Mouse (Mus musculus) heart, postnatal 0 days (tissue): ENCODE measurements around the gene Rpn1. TPM values are rescaled to one million over a fixed set of nuclear protein-coding genes. Genes with fewer than 3 reads are reported as not detected.

Experiments used
- ATAC-seq: fragments of 200-750 bp; cut with Nextera tagmentation; 2 replicates; pipeline ENCODE4 v1.8.0; 2017; ENCODE audit warnings: low read depth, moderate number of reproducible peaks, moderate library complexity; ENCODE audit not compliant: insufficient read depth
- DNase-seq: peaks from one replicate; pipeline ENCODE4 v3.0.0-alpha.2; 2016; ENCODE audit warnings: low spot score
- H3K27ac ChIP-seq: fragments of 300-500 bp; sonication (generic); 2 replicates; pipeline ENCODE4 v1.5.1; 2014; ENCODE audit warnings: low read depth, mild to moderate bottlenecking
- H3K27me3 ChIP-seq: fragments of 300-500 bp; sonication (generic); 2 replicates; pipeline ENCODE4 v1.6.1; 2014; ENCODE audit warnings: low read length, mixed read lengths; ENCODE audit not compliant: control insufficient read depth, insufficient read depth
- H3K36me3 ChIP-seq: fragments of 300-500 bp; sonication (generic); replicated peaks from 2 replicates; pipeline ENCODE4 v1.6.1; 2014; ENCODE audit warnings: low read length, mixed read lengths; ENCODE audit not compliant: control insufficient read depth, insufficient read depth
- H3K4me1 ChIP-seq: fragments of 300-500 bp; sonication (generic); 2 replicates; pipeline ENCODE4 v1.6.1; 2014; ENCODE audit warnings: antibody characterized with exemption; ENCODE audit not compliant: control insufficient read depth, insufficient read depth
- H3K4me2 ChIP-seq: fragments of 300-500 bp; sonication (generic); 2 replicates; pipeline ENCODE4 v1.6.1; 2014; ENCODE audit warnings: low read depth, mild to moderate bottlenecking, low read length, moderate library complexity
- H3K4me3 ChIP-seq: fragments of 300-500 bp; sonication (generic); 2 replicates; pipeline ENCODE4 v1.5.1; 2014; ENCODE audit warnings: low read depth, low read length
- H3K9ac ChIP-seq: fragments of 300-500 bp; sonication (generic); replicated peaks from 2 replicates; pipeline ENCODE4 v1.6.1; 2014; ENCODE audit warnings: low read depth, low read length, mixed read lengths
- H3K9me3 ChIP-seq: fragments of 300-500 bp; sonication (generic); replicated peaks from 2 replicates; pipeline ENCODE4 v1.6.1; 2016; ENCODE audit warnings: low read length; ENCODE audit not compliant: control insufficient read depth
- CTCF ChIP-seq: IDR thresholded peaks from 2 replicates; pipeline ENCODE4 v1.5.1; 2016; ENCODE audit warnings: antibody characterized with exemption, control low read depth, low read depth
- EP300 ChIP-seq: IDR thresholded peaks from 2 replicates; pipeline ENCODE4 v1.6.1; 2016; ENCODE audit warnings: antibody characterized with exemption, low read depth
- WGBS: fragments of 180-500 bp; shearing (Covaris S2); extraction: QIAGEN DNeasy Blood & Tissue Kit; methylation state at CpG from one replicate; pipeline ENCODE4 v1.1.7; 2014; 5-methylcytosine and 5-hydroxymethylcytosine counted together
- polyA plus RNA-seq: library from polyadenylated mRNA; unstranded; fragments of >200 nt; fragmentation: Nextera tagmentation; extraction: Ambion mirVana; gene quantifications from 2 replicates; pipeline ENCODE4 v1.2.1, GENCODE M21; 2015
- total RNA-seq: library from RNA; depleted of rRNA; stranded (reverse); fragments of >200 nt; gene quantifications from 2 replicates; pipeline ENCODE4 v1.2.3, GENCODE M21; 2014; ENCODE audit warnings: low replicate concordance

The Rpn1 gene
- total and polyA plus RNA-seq, 2 experiments from 2014 or later = 99.0 to 133 TPM

- peaks cover 36% of the 10 kb centered on the region for H3K4me1 ChIP-seq
- peak overlapping the region; percentile 96 for H3K9ac ChIP-seq
- peak overlapping the region; percentile 81 for H3K4me2 ChIP-seq
- ATAC-seq = no peak
- H3K9me3 ChIP-seq = no peaks in the 10 kb centered on the region
- WGBS = 0% methylated on average over 3 of the region's 3 CpGs
- H3K27me3 ChIP-seq = no peaks in the 10 kb centered on the region
- H3K36me3 ChIP-seq = peaks cover 4% of the 10 kb centered on the region; the same call in 1 of the 2 replicates
- DNase-seq = no peak
- H3K27ac ChIP-seq = peak overlapping the region; percentile 96
- TF ChIP-seq CTCF (no peak), EP300 (no peak)
- peak overlapping the region; percentile 92 for H3K4me3 ChIP-seq
Observed at GRCm38 (mm10) chr6:88044234-88044576, 40.1 kb upstream of the Rpn1 start.

- Histone ChIP-seq H3K36me3 (no peaks in the 10 kb centered on the region), H3K27me3 (no peaks in the 10 kb centered on the region), H3K4me2 (peak within 1 kb of the TSS; percentile 81), H3K9ac (peak within 1 kb of the TSS; percentile 96), H3K27ac (peak within 1 kb of the TSS; percentile 96), H3K4me1 (peaks cover 36% of the 10 kb centered on the region), H3K9me3 (no peaks in the 10 kb centered on the region), H3K4me3 (peak within 1 kb of the TSS; percentile 92)
- TF ChIP-seq CTCF (no peak), EP300 (peak; percentile 83)
- WGBS = under 1% methylated on average over 82 of the region's 82 CpGs
- peak; percentile 99 for ATAC-seq
- DNase-seq = peak; percentile 96
Observed at GRCm38 (mm10) chr6:88044577-88045405, 39.5 kb upstream of the Rpn1 start, which contains the start of gene Rab7. TSS of gene Rab7 (minus strand) at chr6:88045270.

GRCm38 (mm10) chr6:88045406-88045766, 38.9 kb upstream of the Rpn1 start:
- TF ChIP-seq EP300 (no peak; the same call in 1 of the 2 replicates), CTCF (no peak)
- DNase-seq (no peak), ATAC-seq (no peak)
- WGBS = 27% methylated on average over 3 of the region's 3 CpGs
- peaks cover 34% of the 10 kb centered on the region for H3K4me1 ChIP-seq
- H3K36me3 ChIP-seq = no peaks in the 10 kb centered on the region
- H3K27ac ChIP-seq = no peak overlapping the region
- peak overlapping the region; percentile 33 for H3K4me2 ChIP-seq
- peak overlapping the region; percentile 92; the same call in 1 of the 2 replicates for H3K4me3 ChIP-seq
- no peaks in the 10 kb centered on the region for H3K9me3 ChIP-seq
- H3K9ac ChIP-seq = no peak overlapping the region
- H3K27me3 ChIP-seq = no peaks in the 10 kb centered on the region

- 66% methylated on average over 5 of the region's 5 CpGs for WGBS
- TF ChIP-seq EP300 = no peak
- TF ChIP-seq CTCF = no peak
- H3K27me3 ChIP-seq = no peaks in the 10 kb centered on the region
- H3K9me3 ChIP-seq = no peaks in the 10 kb centered on the region
- no peak overlapping the region for H3K27ac ChIP-seq
- no peak overlapping the region for H3K4me2 ChIP-seq
- no peak overlapping the region for H3K9ac ChIP-seq
- no peaks in the 10 kb centered on the region for H3K36me3 ChIP-seq
- H3K4me3 ChIP-seq = no peak overlapping the region
- ATAC-seq (no peak), DNase-seq (no peak)
- H3K4me1 ChIP-seq = peaks cover 14% of the 10 kb centered on the region
Observed at GRCm38 (mm10) chr6:88047853-88048252, 36.4 kb upstream of the Rpn1 start.

GRCm38 (mm10) chr6:88049008-88049407, 35.3 kb upstream of the Rpn1 start:
- WGBS = 66% methylated on average over 6 of the region's 6 CpGs
- Histone ChIP-seq H3K4me2 (no peak overlapping the region), H3K27me3 (no peaks in the 10 kb centered on the region), H3K4me1 (peaks cover 3% of the 10 kb centered on the region; the same call in 1 of the 2 replicates), H3K9ac (no peak overlapping the region), H3K4me3 (no peak overlapping the region), H3K27ac (no peak overlapping the region), H3K9me3 (no peaks in the 10 kb centered on the region), H3K36me3 (no peaks in the 10 kb centered on the region)
- TF ChIP-seq EP300 (no peak), CTCF (no peak)
- DNase-seq (no peak), ATAC-seq (no peak)
